Mouse (Mus musculus) gastrocnemius, postnatal 14 days (tissue): Measurements from ENCODE around the gene Chid1. TPM values are rescaled to one million over a fixed set of nuclear protein-coding genes. Genes with fewer than 3 reads are reported as not detected.
"Not testable (repeated sequence)": the region's sequence is repeated elsewhere in the genome, so short reads cannot be mapped to it uniquely, and the experiment has no call there.

Source experiments
- DNase-seq: peaks from one replicate; pipeline ENCODE4 v3.0.0; 2021; ENCODE audit warnings: mixed read lengths
- intact Hi-C: fragments of 180-260 bp; cut with DNase I; formaldehyde crosslinking; loops from one replicate; pipeline ENCODE4 v1.15.1; 2025; ENCODE audit warnings: low total_unique reads
- total RNA-seq, 2 experiments: library from RNA; stranded (reverse); gene quantifications; 2 replicates each; pipeline ENCODE4 v1.2.3; 2021

The Chid1 gene
- total RNA-seq, 2 experiments from 2014 or later: 19.5 to 23.0 TPM

GRCm38 (mm10) chr7:141454967-141455551 is 84.6 kb downstream of the Chid1 start, which contains the start of gene Pnpla2:
Gene Pnpla2 (plus strand): TSS chr7:141455198.
- peak; percentile 97 for DNase-seq
- intact Hi-C loops: no loop called here

- intact Hi-C loops: no loop called here
- no peak for DNase-seq
Observed at GRCm38 (mm10) chr7:141453636-141454035, 86.0 kb downstream of the Chid1 start.

- intact Hi-C loops: no loop called here
- no peak for DNase-seq
Observed at GRCm38 (mm10) chr7:141451928-141452327, 87.7 kb downstream of the Chid1 start.

GRCm38 (mm10) chr7:141447110-141447991 is 92.3 kb downstream of the Chid1 start, which contains the start of gene Rplp2:
Gene Rplp2 (plus strand): TSS chr7:141447370.
- intact Hi-C loops: no loop called here

GRCm38 (mm10) chr7:141446374-141446773 is 93.3 kb downstream of the Chid1 start:
- DNase-seq, intact Hi-C loops: not testable (repeated sequence)

More at GRCm38 (mm10) chr7:141447110-141447991, 92.3 kb downstream of the Chid1 start, which contains the start of gene Rplp2:
- DNase-seq: peak; percentile 94

GRCm38 (mm10) chr7:141443828-141444237 is 95.8 kb downstream of the Chid1 start, which contains the start of gene Pidd1:
Gene Pidd1 (minus strand): TSS chr7:141444025.
- DNase-seq: peak; percentile 65
- intact Hi-C loops: loop anchor here (5.0 kb wide), 1 partner anchor 37 kb away; no protein-coding TSS in a partner anchor

Other genes starting within 250 kb of the Chid1 start
- gene Drd4, start 247.9 kb downstream of the Chid1 start, total RNA-seq: under 1 TPM; 0.31 to 0.33 TPM
- gene Deaf1, start 212.2 kb downstream of the Chid1 start, total RNA-seq: 10 to 100 TPM; 15.5 to 18.9 TPM
- gene Tmem80, start 212.1 kb downstream of the Chid1 start, total RNA-seq: 10 to 100 TPM in 1 of 2 experiments, 1 to 10 TPM in 1; 9.1 to 11.1 TPM
- 1 to 10 TPM; 1.8 to 3.3 TPM for gene Eps8l2, start 201.0 kb downstream of the Chid1 start, total RNA-seq
- gene Taldo1, start 147.7 kb downstream of the Chid1 start, total RNA-seq: 100 to 1,000 TPM; 101 to 109 TPM
- 1 to 10 TPM; 6.2 to 9.6 TPM for gene Gatd1, start 125.7 kb downstream of the Chid1 start, total RNA-seq
- under 1 TPM; 0.47 to 0.82 TPM for gene Cend1, start 110.4 kb downstream of the Chid1 start, total RNA-seq
- gene Slc25a22, start 102.0 kb downstream of the Chid1 start, total RNA-seq: 10 to 100 TPM; 14.8 to 32.4 TPM
- under 1 TPM; 0.55 to 0.75 TPM for gene Pidd1, start 95.8 kb downstream of the Chid1 start, total RNA-seq
- 100 to 1,000 TPM; 730 to 819 TPM for gene Rplp2, start 92.5 kb downstream of the Chid1 start, total RNA-seq
- 100 to 1,000 TPM; 188 to 332 TPM for gene Pnpla2, start 84.7 kb downstream of the Chid1 start, total RNA-seq
- 10 to 100 TPM in 1 of 2 experiments, 1 to 10 TPM in 1; 6.5 to 14.3 TPM for gene Cracr2b, start 78.8 kb downstream of the Chid1 start, total RNA-seq
- gene Cd151, start 72.5 kb downstream of the Chid1 start, total RNA-seq: 10 to 100 TPM; 79.8 to 82.0 TPM
- gene Polr2l, start 64.7 kb downstream of the Chid1 start, total RNA-seq: 10 to 100 TPM; 47.7 to 49.8 TPM
- 10 to 100 TPM; 15.3 TPM for gene Tspan4, start 64.6 kb downstream of the Chid1 start, total RNA-seq
- 10 to 100 TPM; 37.2 to 41.6 TPM for gene Ap2a2, start 22.3 kb upstream of the Chid1 start, total RNA-seq
- gene Muc6, start 115.5 kb upstream of the Chid1 start, total RNA-seq: not detected
- gene Muc2, start 150.5 kb upstream of the Chid1 start, total RNA-seq: under 1 TPM; 0.20 to 0.31 TPM
- not detected for gene Muc5ac, start 249.1 kb upstream of the Chid1 start, total RNA-seq